Comparison of ENCODE assay signal across 15 mouse cellular contexts in genomic region chr9:91818616-91819328, GRCm38 (mm10).
DNase-seq lines count a peak whose midpoint lies in the region; ATAC-seq lines count a peak whose summit lies in the region.
"Had no signal": no experiment of that assay in that cellular context is flagged by ENCODE, and none has a peak within 500 bp of the region (broad histone marks: within the 10 kb centered on the region; RNA-seq: fewer than 3 reads in every experiment).

No protein-coding gene starts in this region.

- peaks cover 9% of the 10 kb centered on the region; the same call in 1 of the 2 replicates for H3K4me1 ChIP-seq in forebrain, embryonic 13.5 days
- H3K4me1 ChIP-seq: heart, embryonic 15.5 days; limb, embryonic 15.5 days had no signal

- peak; percentile 41 to 79 for DNase-seq in cerebellum, postnatal 4 days (ENCODE audit: low spot score in 2 of 2)
- no peak for DNase-seq in cerebellum, adult 8-10 months
- DNase-seq in embryo, embryonic 10 days (ENCODE audit: low spot score) = peak; percentile 11
- peak; percentile 11 for DNase-seq in mesoderm, embryonic 11.5 days (ENCODE audit: low read depth, low spot score)
- DNase-seq in right cerebral cortex, adult 2 months (ENCODE audit: low spot score in 2 of 2) = no peak
- DNase-seq in heart, postnatal 14 days = no peak
- DNase-seq in adrenal gland, adult (ENCODE audit: inconsistent age in 2 of 2, low spot score in 1 of 2) = no peak
- DNase-seq: adrenal gland, postnatal 36 days; kidney, adult 11 months; lung, postnatal 14 days; right cerebral cortex, postnatal 14 days; thymus, postnatal 36 days had no signal

- no peaks in the 10 kb centered on the region for H3K36me3 ChIP-seq in forebrain, embryonic 13.5 days (ENCODE audit: poor library complexity, severe bottlenecking)
- H3K36me3 ChIP-seq: heart, embryonic 15.5 days; limb, embryonic 15.5 days had no signal

- no peak overlapping the region for H3K9ac ChIP-seq in forebrain, embryonic 13.5 days
- H3K9ac ChIP-seq: heart, embryonic 15.5 days; limb, embryonic 15.5 days had no signal

- peak; percentile 90 for ATAC-seq in forebrain, embryonic 13.5 days

- H3K4me3 ChIP-seq in forebrain, embryonic 13.5 days = no peak overlapping the region
- H3K4me3 ChIP-seq: heart, embryonic 15.5 days; limb, embryonic 15.5 days had no signal

- no peaks in the 10 kb centered on the region for H3K27me3 ChIP-seq in forebrain, embryonic 13.5 days
- H3K27me3 ChIP-seq: heart, embryonic 15.5 days; limb, embryonic 15.5 days had no signal

- H3K4me2 ChIP-seq in forebrain, embryonic 13.5 days = peak overlapping the region; percentile 24; the same call in 1 of the 2 replicates
- H3K4me2 ChIP-seq: heart, embryonic 15.5 days; limb, embryonic 15.5 days had no signal

- 18% methylated on average over 13 of the region's 13 CpGs for WGBS in forebrain, embryonic 13.5 days

- intact Hi-C loops in heart, postnatal 14 days (cut with DNase I) = no loop called here

- H3K9me3 ChIP-seq in forebrain, embryonic 13.5 days (replicated peaks) = no peaks in the 10 kb centered on the region
- H3K9me3 ChIP-seq: heart, embryonic 15.5 days; limb, embryonic 15.5 days had no signal

- H3K27ac ChIP-seq in forebrain, embryonic 13.5 days = peak overlapping the region; percentile 31; the same call in 1 of the 2 replicates
- H3K27ac ChIP-seq: heart, embryonic 15.5 days; limb, embryonic 15.5 days had no signal

Comparison
In these comparisons a context has a peak if more than half of its experiments do, and no peak if none do; other contexts are left out.
1. DNase-seq: peak in cerebellum, postnatal 4 days (2 of 2), embryo, embryonic 10 days (single experiment) and mesoderm, embryonic 11.5 days (single experiment); none in cerebellum, adult 8-10 months (single experiment), right cerebral cortex, adult 2 months (0 of 2), heart, postnatal 14 days (0 of 2) and adrenal gland, adult (0 of 2).